Mouse (Mus musculus) heart, postnatal 0 days (tissue): ENCODE results near the gene Olfr420. TPM values are rescaled to one million over a fixed set of nuclear protein-coding genes. Genes with fewer than 3 reads are reported as not detected.

Experiments used
- ATAC-seq: fragments of 200-750 bp; cut with Nextera tagmentation; 2 replicates; pipeline ENCODE4 v1.8.0; 2017; ENCODE audit warnings: low read depth, moderate number of reproducible peaks, moderate library complexity; ENCODE audit not compliant: insufficient read depth
- DNase-seq: peaks from one replicate; pipeline ENCODE4 v3.0.0-alpha.2; 2016; ENCODE audit warnings: low spot score
- H3K27ac ChIP-seq: fragments of 300-500 bp; sonication (generic); 2 replicates; pipeline ENCODE4 v1.5.1; 2014; ENCODE audit warnings: low read depth, mild to moderate bottlenecking
- H3K27me3 ChIP-seq: fragments of 300-500 bp; sonication (generic); 2 replicates; pipeline ENCODE4 v1.6.1; 2014; ENCODE audit warnings: low read length, mixed read lengths; ENCODE audit not compliant: control insufficient read depth, insufficient read depth
- H3K36me3 ChIP-seq: fragments of 300-500 bp; sonication (generic); replicated peaks from 2 replicates; pipeline ENCODE4 v1.6.1; 2014; ENCODE audit warnings: low read length, mixed read lengths; ENCODE audit not compliant: control insufficient read depth, insufficient read depth
- H3K4me1 ChIP-seq: fragments of 300-500 bp; sonication (generic); 2 replicates; pipeline ENCODE4 v1.6.1; 2014; ENCODE audit warnings: antibody characterized with exemption; ENCODE audit not compliant: control insufficient read depth, insufficient read depth
- H3K4me2 ChIP-seq: fragments of 300-500 bp; sonication (generic); 2 replicates; pipeline ENCODE4 v1.6.1; 2014; ENCODE audit warnings: low read depth, mild to moderate bottlenecking, low read length, moderate library complexity
- H3K4me3 ChIP-seq: fragments of 300-500 bp; sonication (generic); 2 replicates; pipeline ENCODE4 v1.5.1; 2014; ENCODE audit warnings: low read depth, low read length
- H3K9ac ChIP-seq: fragments of 300-500 bp; sonication (generic); replicated peaks from 2 replicates; pipeline ENCODE4 v1.6.1; 2014; ENCODE audit warnings: low read depth, low read length, mixed read lengths
- H3K9me3 ChIP-seq: fragments of 300-500 bp; sonication (generic); replicated peaks from 2 replicates; pipeline ENCODE4 v1.6.1; 2016; ENCODE audit warnings: low read length; ENCODE audit not compliant: control insufficient read depth
- CTCF ChIP-seq: IDR thresholded peaks from 2 replicates; pipeline ENCODE4 v1.5.1; 2016; ENCODE audit warnings: antibody characterized with exemption, control low read depth, low read depth
- EP300 ChIP-seq: IDR thresholded peaks from 2 replicates; pipeline ENCODE4 v1.6.1; 2016; ENCODE audit warnings: antibody characterized with exemption, low read depth
- WGBS: fragments of 180-500 bp; shearing (Covaris S2); extraction: QIAGEN DNeasy Blood & Tissue Kit; methylation state at CpG from one replicate; pipeline ENCODE4 v1.1.7; 2014; 5-methylcytosine and 5-hydroxymethylcytosine counted together
- polyA plus RNA-seq: library from polyadenylated mRNA; unstranded; fragments of >200 nt; fragmentation: Nextera tagmentation; extraction: Ambion mirVana; gene quantifications from 2 replicates; pipeline ENCODE4 v1.2.1, GENCODE M21; 2015
- total RNA-seq: library from RNA; depleted of rRNA; stranded (reverse); fragments of >200 nt; gene quantifications from 2 replicates; pipeline ENCODE4 v1.2.3, GENCODE M21; 2014; ENCODE audit warnings: low replicate concordance; rRNA removed

Gene Olfr420
- total and polyA plus RNA-seq, 2 experiments from 2014 or later = not detected

DNA sequence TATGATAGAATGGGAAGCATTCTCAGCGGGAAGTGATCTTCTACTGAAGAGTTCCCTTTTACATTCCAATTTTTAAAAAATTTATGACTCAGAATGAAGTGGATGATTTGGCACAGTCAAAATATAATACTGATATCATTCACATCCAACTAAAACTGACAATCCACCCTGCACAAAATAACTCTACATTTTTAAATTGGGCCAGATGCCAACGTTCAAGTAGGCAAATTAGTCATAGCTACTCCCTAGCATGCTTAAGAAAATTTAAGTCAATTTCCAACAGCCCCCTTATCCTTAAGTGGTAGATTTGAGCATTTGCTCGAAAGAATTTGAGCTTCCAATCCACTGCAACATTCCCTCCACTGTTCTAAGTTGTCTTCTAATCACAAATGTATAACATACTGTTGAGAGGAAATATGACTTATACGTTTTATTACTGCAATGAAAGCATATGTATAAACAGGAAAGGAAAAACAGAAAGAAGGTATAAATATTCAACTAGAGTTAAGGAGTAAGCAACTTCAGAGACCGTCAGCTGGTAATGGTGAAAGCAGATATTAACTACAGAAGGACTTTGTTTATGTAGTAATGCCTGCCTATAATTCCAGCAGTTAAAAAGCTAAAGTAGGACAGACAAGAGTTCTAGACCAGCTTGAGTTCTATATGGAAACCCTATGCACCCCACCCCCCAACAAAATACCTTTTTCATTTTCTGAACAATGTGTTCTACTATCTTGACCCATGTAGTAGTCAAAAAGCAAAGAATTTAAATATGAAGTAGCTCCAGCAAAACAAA, 15.5 kb downstream of the Olfr420 start:
- Histone ChIP-seq H3K4me3 (no peak overlapping the region), H3K4me1 (0 out of 2 replicates have a peak, but pooled peaks cover 2% of the 10 kb centered on the region), H3K36me3 (no peaks in the 10 kb centered on the region), H3K4me2 (no peak overlapping the region), H3K27me3 (no peaks in the 10 kb centered on the region), H3K9ac (no peak overlapping the region), H3K9me3 (no peaks in the 10 kb centered on the region), H3K27ac (no peak overlapping the region)
- DNase-seq (no peak), ATAC-seq (no peak)
- TF ChIP-seq EP300 (no peak), CTCF (no peak)
- 72% methylated on average over 5 of the region's 5 CpGs for WGBS

DNA sequence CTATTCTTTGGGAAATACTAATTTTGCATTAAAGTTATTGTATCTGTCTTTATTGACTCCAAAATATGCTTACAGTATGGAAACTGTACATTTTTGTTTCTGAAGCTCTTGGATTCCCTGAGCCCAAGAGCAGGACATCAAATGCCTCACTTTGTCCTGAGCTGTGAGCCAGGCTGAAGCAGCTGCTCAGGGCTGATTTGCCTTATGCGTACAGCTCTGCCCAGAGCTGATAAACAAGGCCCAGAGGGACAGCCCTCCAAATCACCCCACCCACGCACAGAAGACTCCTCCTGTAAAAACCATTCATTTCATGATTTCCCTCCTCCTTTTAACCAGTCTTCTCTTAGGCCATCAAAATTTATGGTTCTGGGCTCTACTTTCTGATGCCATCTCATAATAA, 16.1 kb downstream of the Olfr420 start:
- Histone ChIP-seq H3K4me3 (no peak overlapping the region), H3K4me2 (no peak overlapping the region), H3K9ac (no peak overlapping the region), H3K4me1 (0 out of 2 replicates have a peak, but pooled peaks cover 2% of the 10 kb centered on the region), H3K27ac (no peak overlapping the region), H3K27me3 (no peaks in the 10 kb centered on the region), H3K36me3 (no peaks in the 10 kb centered on the region), H3K9me3 (no peaks in the 10 kb centered on the region)
- DNase-seq (no peak), ATAC-seq (no peak)
- no peak for TF ChIP-seq EP300
- WGBS = 25% methylated on average over 2 of the region's 2 CpGs

DNA sequence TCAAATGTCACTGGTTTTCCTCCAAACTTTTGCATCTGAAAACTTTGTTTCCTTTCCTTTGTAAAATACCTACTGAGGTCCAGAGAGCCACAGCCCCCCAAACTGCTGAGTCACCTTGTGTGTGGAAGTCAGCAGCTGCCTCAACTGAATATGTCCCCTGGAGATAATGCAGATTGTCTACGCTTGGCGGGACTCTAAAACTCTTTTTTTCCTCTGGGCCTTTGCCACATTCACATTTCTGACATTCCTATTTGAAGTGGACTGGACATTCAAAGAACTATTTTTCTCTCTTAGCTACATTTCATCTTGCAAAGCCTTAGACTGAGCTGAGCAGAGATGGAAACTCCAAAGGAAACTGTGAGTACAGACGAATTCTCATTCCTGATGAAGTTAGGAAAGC, 17.2 kb downstream of the Olfr420 start, which contains the start of gene Spta1:
TSS of gene Spta1 (plus strand) at position 172 of the 400 bp plus-strand sequence.
- 8% methylated on average over 3 of the region's 3 CpGs for WGBS
- Histone ChIP-seq H3K4me1 (0 out of 2 replicates have a peak, but pooled peaks cover 2% of the 10 kb centered on the region), H3K36me3 (no peaks in the 10 kb centered on the region), H3K9ac (no peak within 1 kb of the TSS), H3K27me3 (no peaks in the 10 kb centered on the region), H3K4me3 (peak within 1 kb of the TSS; percentile 33), H3K9me3 (no peaks in the 10 kb centered on the region), H3K4me2 (peak within 1 kb of the TSS; percentile 34), H3K27ac (no peak within 1 kb of the TSS)
- peak; percentile 62 for ATAC-seq
- TF ChIP-seq EP300 (no peak), CTCF (no peak)
- DNase-seq = peak; percentile 58

DNA sequence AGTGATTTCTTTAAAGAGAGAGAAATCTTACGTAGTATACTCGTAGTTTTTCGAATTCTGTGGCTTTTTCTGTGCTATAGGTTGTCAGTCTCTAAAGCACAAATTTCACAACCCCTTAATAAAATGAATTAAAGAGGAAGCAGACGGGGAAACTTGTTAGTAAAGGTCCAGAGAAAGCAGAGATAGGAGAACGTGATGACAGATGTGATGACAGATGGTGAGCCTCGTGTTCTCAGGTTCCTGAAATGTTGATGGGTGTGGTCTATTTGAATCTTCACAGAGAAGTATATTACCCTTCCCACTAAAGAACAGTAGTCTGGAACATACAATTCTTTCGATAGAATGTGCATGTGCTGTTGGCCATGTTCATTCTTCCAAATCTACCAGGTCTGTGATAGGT, 49.3 kb downstream of the Olfr420 start:
- H3K27me3 ChIP-seq = no peaks in the 10 kb centered on the region
- no peak overlapping the region for H3K4me3 ChIP-seq
- ATAC-seq (no peak), DNase-seq (no peak)
- no peak overlapping the region for H3K9ac ChIP-seq
- TF ChIP-seq EP300 = no peak
- TF ChIP-seq CTCF = no peak
- H3K4me1 ChIP-seq = no peaks in the 10 kb centered on the region
- peaks cover 13% of the 10 kb centered on the region for H3K36me3 ChIP-seq
- H3K27ac ChIP-seq = no peak overlapping the region
- 52% methylated on average over 7 of the region's 7 CpGs for WGBS
- H3K9me3 ChIP-seq = no peaks in the 10 kb centered on the region
- no peak overlapping the region for H3K4me2 ChIP-seq

Other genes with a start within 250 kb of the Olfr420 start
- gene Ifi211, start 242.6 kb upstream of the Olfr420 start, total RNA-seq = 0.11 and 1.0 TPM in 2 replicates
- 1.5 and 1.7 TPM in 2 replicates for gene Ifi211, start 242.6 kb upstream of the Olfr420 start, polyA plus RNA-seq
- 0.15 and 0.65 TPM in 2 replicates for gene Mndal, start 213.1 kb upstream of the Olfr420 start, total RNA-seq
- 7.7 and 8.1 TPM in 2 replicates for gene Mndal, start 213.1 kb upstream of the Olfr420 start, polyA plus RNA-seq
- gene Ifi203, start 213.0 kb upstream of the Olfr420 start, total RNA-seq = 2.2 and 6.3 TPM in 2 replicates
- gene Ifi203, start 213.0 kb upstream of the Olfr420 start, polyA plus RNA-seq = 4.5 and 4.7 TPM in 2 replicates
- not detected in 2 replicates for gene Ifi202b, start 172.9 kb upstream of the Olfr420 start, total RNA-seq
- gene Ifi202b, start 172.9 kb upstream of the Olfr420 start, polyA plus RNA-seq = not detected in 2 replicates
- 0.12 TPM in 1 of 2 replicates, not detected in the other for gene Ifi205, start 123.8 kb upstream of the Olfr420 start, total RNA-seq
- gene Ifi205, start 123.8 kb upstream of the Olfr420 start, polyA plus RNA-seq = 0.54 and 0.56 TPM in 2 replicates
- not detected in 2 replicates for gene Olfr433, start 114.9 kb upstream of the Olfr420 start, total RNA-seq
- not detected in 2 replicates for gene Olfr433, start 114.9 kb upstream of the Olfr420 start, polyA plus RNA-seq
- not detected in 2 replicates for gene Olfr432, start 106.4 kb upstream of the Olfr420 start, total RNA-seq
- not detected in 2 replicates for gene Olfr432, start 106.4 kb upstream of the Olfr420 start, polyA plus RNA-seq
- not detected in 2 replicates for gene Olfr430, start 89.0 kb upstream of the Olfr420 start, total RNA-seq
- not detected in 2 replicates for gene Olfr430, start 89.0 kb upstream of the Olfr420 start, polyA plus RNA-seq
- gene Olfr429, start 71.3 kb upstream of the Olfr420 start, total RNA-seq = not detected in 2 replicates
- gene Olfr429, start 71.3 kb upstream of the Olfr420 start, polyA plus RNA-seq = not detected in 2 replicates
- gene Olfr427, start 58.7 kb upstream of the Olfr420 start, total RNA-seq = not detected in 2 replicates
- gene Olfr427, start 58.7 kb upstream of the Olfr420 start, polyA plus RNA-seq = not detected in 2 replicates
- gene Olfr231, start 34.5 kb upstream of the Olfr420 start, total RNA-seq = not detected in 2 replicates
- gene Olfr231, start 34.5 kb upstream of the Olfr420 start, polyA plus RNA-seq = not detected in 2 replicates
- not detected in 2 replicates for gene Olfr424, start 24.1 kb upstream of the Olfr420 start, total RNA-seq
- gene Olfr424, start 24.1 kb upstream of the Olfr420 start, polyA plus RNA-seq = not detected in 2 replicates
- gene Spta1, start 17.1 kb downstream of the Olfr420 start, total RNA-seq = 1.9 and 3.7 TPM in 2 replicates
- gene Spta1, start 17.1 kb downstream of the Olfr420 start, polyA plus RNA-seq = 1.3 and 1.5 TPM in 2 replicates
- gene Olfr419, start 96.4 kb downstream of the Olfr420 start, total RNA-seq = not detected in 2 replicates
- gene Olfr419, start 96.4 kb downstream of the Olfr420 start, polyA plus RNA-seq = not detected in 2 replicates
- gene Mptx1, start 174.9 kb downstream of the Olfr420 start, total RNA-seq = not detected in 2 replicates
- not detected in 2 replicates for gene Mptx1, start 174.9 kb downstream of the Olfr420 start, polyA plus RNA-seq
- not detected in 2 replicates for gene Olfr417, start 209.5 kb downstream of the Olfr420 start, total RNA-seq
- gene Olfr417, start 209.5 kb downstream of the Olfr420 start, polyA plus RNA-seq = not detected in 2 replicates
- gene Olfr248, start 235.4 kb downstream of the Olfr420 start, total RNA-seq = not detected in 2 replicates
- gene Olfr248, start 235.4 kb downstream of the Olfr420 start, polyA plus RNA-seq = not detected in 2 replicates